Mouse (Mus musculus) heart, adult 9 months (tissue): ENCODE measurements around the gene Lysmd3.
"Not testable (repeated sequence)": the region's sequence is repeated elsewhere in the genome, so short reads cannot be mapped to it uniquely, and the experiment has no call there.

Experiments
- DNase-seq, 2 experiments: peaks; one replicate each; pipeline ENCODE4 v3.0.0; 2022; ENCODE audit warnings: low spot score in 2 of 2

The Lysmd3 gene

DNA sequence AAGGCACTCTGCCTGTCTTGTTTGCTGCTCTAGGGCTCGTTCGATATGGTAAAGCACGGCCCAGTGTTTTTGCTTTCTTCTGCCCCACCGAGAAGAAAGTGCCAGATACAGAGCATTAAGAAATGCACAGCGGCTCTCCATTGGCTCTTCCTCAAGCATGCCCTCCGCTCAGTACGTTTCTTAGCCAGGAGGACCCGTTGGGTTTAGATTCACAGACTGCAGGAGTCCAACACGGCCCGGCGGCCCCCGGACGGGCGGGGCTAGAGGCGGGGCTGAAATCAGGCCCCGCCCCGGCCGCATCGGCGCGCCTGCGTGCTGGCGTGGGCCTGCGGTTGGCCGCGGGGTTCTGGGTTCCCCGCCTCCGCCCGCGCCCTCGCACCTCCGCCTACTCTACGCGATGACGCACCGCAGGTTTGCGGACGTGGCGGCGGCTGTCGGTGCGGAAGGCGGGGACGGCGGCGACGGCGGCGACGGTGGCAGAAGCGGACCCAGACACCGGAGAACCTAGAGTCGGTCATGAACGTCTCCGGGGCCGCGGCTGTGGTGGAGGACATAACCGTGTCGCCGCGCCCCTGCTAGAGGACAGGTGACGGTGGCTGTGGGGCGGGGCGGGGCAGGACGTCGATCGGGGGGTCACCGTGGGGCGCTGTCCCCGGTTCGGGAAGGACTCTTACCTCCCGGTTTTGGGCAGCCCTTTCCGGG, at the start of gene Lysmd3:
Gene Lysmd3, plus strand, starts transcription at position 313 of the 702 bp plus-strand sequence.
- DNase-seq: peak; percentile 89 to 92

DNA sequence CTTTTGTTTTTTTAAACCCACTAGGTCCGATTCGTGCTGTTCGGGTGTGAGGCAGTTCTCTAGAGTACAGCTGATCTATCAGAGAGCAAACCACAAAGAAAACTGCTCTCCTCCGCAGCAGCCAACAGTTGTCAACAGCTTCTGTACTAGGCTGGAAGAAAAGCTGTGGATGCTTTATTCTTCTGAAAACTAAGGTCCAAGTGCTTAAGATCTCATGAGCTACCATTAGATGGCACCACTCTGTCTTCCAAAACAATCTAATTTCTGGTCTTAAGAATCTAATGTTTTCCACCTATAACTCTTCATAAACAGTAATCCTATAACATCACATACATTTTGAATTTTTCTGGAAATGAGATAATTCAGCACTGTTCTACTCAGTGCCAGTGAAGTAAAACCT, 47.1 kb upstream of the Lysmd3 start:
- no peak for DNase-seq

DNA sequence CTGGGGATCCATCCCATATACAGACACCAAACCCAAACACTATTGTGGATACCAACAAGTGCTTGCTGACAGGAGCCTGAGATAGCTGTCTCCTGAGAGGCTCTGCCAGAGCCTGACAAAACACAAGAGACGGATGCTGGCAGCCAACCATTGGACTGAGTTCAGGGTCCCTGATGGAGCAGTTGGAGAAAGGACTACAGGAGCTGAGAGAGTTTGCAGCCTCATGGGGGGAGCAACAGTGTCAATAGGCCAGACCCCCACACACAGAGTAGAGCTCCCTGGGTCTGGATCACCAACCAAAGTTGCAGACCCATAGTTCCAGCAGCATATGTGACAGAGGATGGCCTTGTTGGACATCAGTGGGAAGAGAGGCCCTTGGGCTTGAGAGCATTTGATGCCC, 29.6 kb upstream of the Lysmd3 start:
- not testable (repeated sequence) for DNase-seq

DNA sequence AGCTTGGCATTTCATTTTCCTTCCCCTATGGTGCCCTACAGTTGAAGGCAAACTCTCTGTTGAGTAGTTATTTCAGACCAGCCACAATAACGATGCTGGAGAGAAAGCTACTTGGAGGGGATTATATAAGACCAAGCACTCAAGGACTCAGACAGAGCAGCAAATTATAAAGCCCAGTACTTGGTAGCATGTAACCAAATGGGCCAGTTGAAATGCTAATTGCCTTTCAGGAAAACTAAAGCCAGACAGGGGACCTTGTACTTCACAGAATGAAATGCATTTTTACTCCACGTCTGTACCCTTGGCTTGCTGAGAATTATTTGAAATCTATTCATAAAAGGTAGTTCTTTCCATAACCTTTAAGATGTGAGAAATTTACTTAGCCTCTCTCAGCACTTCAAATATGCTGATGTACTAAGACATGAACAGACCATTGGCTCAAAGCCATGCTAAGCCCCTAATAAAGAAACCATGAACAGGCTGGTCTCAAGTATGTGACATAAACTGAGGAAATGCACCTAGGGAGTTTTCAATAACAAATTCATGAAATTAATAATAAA, 28.8 kb upstream of the Lysmd3 start:
- DNase-seq: no peak

DNA sequence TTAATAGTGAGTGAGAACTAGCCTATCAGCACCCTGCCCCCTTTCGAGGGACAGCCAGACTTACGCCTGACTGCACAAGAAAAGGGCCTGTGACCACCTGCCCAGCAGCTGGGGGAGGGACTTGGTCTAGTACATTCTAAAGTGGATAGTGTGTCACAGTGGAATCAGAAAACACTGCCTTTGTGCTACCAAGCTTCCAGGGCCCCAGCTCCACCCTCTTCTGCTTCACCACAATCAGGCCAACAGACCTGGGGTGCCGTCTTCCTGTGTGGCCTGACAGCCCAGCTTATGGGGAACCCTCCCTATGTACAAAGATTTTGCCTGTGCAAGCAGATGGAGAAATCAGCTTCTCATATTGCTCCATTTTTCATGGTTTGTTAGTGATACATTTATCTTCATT, 28.1 kb upstream of the Lysmd3 start:
- DNase-seq: no peak

DNA sequence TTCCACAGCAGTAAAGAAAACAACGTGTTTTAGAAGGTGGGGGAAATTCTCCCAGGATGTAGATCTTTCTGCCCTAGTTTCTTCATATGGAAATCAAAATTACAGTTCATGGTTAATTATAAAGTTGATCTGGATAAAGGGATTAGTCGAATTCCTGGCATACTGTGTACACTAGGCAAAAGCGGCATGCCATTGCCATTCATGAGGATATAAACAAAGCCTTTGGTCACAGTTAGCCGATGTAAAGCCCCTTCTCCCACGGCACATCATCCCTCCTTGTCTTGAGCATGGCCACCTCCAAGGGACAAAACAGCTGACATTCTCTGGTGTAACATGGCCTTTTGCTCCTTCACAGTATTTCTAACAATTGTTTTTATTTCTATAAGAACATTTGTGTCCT, 26.9 kb upstream of the Lysmd3 start:
- no peak for DNase-seq

DNA sequence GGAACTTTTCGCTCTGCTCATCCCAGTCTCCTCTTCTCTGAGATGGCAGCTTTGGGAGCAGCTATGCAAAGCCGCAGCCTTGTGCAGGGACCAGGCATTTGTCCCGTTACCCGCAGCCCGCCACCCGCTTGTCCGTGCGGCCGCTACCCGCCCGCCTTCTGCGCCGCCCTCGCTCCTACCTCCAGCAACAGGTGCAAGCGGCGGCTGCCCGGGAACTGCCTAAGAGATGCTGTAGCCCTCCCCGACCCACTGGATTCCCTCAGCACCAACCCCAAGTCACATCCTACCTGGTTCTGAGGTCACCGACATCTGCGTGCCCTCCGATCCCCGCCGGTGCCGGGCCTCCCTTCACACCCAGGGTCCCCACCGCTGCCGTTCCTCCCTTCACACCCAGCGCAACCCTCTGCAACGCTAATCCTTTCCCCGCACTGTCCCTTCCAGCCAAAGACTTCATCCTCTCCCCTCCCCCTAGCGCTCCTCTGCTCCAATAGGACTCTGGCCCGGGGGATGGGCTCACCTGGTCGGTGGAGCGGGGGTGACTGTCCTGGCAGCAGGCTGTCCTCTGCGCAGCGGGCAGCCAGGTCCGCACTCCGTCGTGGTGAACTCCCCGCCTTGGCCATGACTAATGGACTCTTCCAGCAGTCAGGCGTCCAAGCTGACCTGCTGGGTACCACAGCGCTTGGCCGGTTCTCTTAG, 24.6 kb upstream of the Lysmd3 start, which contains the start of gene Adgrv1:
Gene Adgrv1, minus strand, starts transcription at position 435 of the 696 bp plus-strand sequence.
- DNase-seq: peak; percentile 11 to 26

DNA sequence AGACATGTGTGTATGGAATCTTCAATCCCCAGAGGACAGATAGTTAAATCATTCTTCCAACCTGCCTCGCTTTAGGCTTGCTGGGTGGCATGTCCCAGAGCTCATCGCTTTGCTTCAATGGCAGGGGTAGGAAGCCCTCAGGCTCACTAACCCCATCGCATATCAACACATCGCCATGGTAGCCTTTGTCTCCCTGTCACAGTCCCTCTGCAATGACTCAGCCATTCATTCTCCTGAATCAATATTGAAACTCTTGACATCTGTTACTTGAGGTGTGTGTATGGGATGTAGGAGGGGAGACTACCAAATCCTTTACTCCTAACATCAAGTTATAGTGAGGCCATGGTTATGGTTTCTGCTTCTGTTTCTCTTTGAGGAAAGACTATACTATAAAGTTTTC, 17.8 kb upstream of the Lysmd3 start:
- no peak for DNase-seq

DNA sequence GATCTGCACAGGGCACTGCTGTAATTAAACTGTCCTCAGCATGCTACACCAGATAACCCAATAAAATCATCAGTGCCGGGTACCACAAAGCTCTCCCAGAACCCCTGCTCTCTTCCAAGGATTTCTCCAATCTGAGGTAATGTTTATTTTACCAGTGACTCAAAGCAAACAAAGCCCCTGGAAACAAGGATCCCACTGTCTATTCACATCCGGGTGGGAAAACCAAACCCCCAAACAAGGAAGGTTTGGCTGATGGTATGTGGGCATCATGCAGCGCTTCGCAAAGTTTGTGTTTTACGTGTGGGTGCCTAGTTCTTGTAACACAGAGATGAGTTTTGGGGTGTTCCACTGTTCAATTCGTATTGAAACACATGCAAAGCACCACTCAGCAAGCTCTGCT, 16.6 kb upstream of the Lysmd3 start:
- DNase-seq: no peak

DNA sequence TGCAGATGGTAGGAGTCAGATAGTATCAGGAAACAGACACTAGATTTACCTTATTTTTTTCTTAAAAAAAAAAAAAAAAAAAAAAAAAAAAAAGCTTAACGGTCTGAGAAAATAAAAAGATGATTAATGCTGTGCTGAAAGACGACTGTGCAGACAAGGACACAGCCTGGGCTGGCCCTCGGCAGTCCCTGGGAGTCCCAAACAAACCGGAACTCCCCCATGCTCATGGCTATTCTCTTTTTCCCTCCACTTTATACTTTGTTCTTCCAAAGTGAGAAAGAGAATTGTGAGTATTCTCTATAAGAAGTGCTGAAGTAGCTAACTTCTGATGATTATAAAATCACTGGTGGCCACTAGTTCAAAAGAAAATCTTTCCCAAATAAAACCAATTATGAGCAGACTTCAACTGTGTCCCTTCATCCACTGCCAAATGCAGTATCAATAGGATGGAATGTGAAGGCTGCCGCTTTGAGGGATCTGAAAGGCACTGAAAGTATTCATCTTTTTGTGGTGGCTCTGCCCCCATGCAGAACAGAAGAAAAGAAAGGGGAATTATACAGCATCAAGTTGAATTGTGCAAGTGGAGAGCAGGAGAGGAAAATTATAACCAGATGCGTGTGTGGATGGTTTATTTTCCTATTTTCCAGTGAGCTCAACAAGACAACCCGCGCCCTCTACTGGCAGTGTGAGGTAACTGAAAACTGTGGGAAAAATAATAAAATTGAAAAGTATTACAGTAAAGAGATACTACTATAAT, 16.0 kb upstream of the Lysmd3 start:
- DNase-seq: no peak

DNA sequence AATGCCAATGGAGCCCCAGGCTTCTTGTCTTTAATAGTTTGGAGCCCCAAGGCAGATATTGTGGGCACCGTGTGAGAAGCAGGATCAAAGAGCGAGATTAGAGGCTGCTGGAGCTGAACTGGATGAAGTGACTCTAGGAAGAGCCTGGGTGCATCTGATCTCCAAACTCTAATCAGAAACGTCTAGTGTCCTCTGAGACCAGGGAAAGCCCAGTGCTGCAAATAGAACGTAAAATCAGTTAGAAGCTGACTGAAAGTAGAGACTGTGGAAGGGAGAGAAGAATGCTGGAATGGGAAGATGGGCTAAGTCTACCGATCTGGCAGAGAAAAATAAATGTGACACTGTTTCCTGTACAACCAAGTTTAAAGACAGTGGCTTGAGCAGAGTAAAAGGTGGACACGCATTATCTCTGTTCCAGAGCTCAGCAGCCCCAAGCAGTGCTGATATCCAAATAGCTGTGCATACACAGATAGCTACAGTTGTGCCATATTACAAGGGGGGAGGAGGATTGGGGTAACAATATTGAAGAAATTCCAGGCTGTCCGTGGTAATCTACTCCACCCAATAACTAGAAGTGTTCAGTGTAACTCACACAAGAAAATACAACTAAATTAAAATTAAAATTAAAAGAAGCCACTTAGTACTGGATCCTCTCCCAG, 14.8 kb upstream of the Lysmd3 start:
- DNase-seq: no peak

DNA sequence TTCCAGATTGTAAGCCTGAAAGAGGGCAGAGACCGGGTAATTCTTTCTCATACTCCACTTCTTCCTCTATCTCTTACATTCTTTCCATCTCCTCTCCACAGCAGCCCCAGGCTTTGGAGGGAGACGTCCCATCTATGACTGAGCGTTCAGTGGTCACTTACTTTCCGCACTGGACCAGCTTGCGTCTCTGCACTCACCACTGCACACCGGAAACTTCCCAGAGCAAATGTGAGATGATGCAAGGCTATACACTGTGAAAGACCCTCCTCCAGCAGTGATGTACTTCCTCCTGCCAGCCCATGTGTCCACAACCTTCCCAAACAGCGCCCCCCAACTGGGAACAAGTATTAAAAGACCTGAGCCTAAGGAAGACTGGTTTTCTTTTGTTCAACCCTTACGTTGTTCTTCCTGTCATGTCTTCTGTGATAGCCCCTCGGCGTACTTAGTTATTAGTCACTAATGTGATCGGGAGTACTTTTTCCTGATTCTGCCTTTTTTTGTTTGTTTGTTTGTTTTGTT, 13.4 kb upstream of the Lysmd3 start:
- DNase-seq: no peak

DNA sequence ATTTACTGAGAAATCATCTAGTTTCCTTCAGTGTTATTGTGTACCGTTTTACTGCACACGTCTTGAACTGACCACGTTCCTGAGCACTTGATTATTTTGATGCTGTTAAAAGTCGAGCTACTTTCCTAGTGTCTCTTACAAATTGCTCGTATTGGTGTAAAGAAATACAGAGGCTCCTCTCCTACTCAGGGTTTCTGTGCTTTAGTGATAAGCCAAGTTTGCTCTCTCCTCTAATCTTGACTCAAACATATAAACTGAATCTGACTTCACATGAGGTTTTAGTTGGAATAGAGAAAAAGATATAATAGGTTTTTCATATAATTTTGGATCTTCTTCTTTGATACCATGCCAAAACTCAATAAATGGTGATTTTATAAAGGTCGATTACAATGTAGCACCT, 11.1 kb upstream of the Lysmd3 start:
- no peak for DNase-seq

DNA sequence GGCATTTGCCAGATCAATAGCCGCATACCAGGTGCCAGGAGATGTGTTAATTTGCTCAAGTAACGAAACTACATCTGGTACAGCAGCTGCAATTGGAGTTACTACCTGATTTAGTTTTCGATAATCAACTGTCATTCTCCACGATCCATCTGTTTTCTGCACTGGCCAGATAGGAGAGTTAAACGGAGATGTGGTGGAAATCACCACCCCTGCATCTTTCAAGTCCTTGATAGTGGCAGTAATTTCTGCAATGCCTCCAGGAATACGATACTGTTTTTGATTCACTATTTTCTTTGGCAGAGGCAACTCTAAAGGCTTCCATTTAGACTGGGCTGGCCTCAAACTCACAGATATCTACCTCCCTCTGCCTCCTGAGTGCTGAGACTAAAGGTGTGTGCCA, 7.1 kb upstream of the Lysmd3 start:
- not testable (repeated sequence) for DNase-seq

DNA sequence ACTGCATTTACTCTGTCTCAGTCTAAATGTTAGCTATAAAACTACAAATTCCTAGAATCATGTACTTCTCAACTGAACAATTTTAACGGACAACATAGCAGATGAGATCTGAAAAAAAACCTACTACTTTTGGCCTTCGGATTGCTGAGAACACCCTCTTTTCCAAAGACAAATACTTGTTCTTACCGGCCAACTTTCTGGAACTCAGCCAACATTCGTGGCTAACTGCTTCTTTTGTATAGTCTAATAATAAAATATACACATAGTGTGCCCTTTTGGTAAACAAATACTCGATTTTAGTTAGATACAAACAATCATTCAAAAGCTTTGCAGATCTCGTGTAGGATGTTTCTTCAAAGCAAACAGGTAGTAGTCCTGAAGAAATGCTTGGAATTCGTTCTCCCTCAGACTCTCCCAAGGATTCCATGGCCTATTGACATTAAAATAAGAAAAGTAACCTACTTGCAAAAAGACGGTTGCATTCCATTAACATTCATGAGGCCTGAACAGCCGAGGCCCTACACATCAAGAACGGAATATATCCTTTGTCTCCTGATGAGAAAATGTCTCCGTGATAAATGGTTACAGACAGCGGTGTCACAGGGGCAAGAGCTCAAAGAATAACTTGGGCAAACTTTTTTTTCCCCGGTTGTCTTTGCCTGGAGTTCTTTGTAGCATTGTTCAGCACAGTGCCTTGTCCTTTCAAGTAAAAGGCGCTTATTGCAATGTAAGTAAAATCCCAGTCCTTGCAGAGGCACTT, 1.2 kb upstream of the Lysmd3 start:
- no peak for DNase-seq

DNA sequence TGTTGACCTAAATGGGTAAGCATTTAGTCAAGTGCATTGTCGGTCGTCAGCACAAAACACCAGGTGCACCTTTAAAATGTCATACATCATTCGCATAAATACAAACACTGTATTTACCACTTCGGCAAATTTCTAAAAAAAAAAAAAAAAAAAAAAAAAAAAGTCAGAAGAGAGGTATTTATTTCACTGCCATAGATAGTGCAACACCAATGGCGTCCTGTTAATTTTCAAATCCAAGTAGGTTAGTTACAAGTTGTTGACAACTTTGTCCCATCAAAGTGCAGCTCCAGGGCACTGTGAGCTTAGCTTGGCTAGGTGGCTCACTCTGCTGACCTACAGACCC, 484 bp upstream of the Lysmd3 start:
- DNase-seq: no peak

DNA sequence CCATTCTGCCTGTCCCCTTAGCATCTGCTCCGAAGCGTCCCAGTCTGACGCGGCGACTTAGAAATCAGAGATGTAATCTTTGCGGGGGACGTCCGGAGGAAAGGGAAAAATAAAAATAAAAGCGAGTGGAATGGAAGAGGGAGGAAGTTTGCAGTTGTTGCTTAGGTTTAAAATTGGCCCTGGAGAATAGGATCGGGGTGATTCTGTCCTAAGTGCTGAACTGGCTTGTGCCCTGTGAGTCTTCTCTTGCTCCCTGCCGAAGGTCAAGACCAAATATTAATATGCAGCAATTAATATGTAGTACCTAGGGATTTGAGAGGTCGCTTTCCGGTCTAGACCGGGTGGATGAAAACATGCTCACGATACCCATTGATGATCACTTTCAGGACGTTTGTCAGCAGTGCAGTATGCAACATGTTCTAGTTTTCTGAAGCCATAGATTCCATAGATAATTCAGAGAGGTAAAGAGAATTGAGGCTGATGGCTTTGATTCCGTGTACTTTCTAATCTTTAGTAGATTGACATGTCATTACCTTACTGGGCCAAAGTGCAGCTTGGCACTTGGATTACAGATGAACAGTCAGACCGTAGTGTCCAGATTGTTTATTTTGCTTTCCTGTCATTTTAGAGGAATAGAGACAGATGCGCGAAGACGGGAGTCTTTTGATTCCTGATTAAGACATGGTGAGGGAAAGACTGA, 740 bp downstream of the Lysmd3 start:
- DNase-seq: peak in 1 of 2 experiments; percentile 11

DNA sequence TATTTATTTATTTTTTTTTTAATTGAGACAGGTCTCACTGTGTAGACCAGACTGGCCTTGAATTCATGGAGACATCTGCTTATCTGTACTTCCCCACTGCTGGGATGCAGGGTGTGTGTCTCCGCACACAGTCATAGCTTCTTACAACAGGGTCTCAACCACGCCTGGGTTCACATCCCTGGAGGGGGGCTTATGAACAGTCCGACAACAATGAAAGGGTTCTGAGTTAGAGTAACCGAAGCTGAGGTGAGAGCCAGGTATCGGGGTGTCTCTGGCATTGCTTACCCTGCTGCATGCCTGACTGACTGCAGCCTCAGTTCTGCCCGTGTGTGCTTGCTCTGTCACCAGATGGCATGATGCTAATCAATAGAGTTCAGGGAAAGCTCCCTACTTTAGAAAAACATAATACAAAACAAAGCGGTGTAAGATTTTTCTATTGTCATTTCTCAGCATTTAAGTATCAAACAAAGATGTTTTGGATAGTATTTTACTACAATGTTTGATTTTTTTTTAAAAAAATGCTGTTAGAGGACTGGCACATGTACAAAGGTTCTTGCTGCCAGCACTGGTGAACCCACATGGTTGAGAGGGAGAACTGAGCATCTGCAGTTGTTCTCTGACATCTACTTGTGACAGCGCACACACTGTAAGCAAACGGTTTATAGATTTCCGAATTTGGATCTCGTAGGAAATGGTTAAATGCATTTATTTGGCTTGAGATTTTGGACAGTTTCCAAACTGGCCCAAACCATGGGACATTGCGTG, 6.3 kb downstream of the Lysmd3 start:
- no peak for DNase-seq

DNA sequence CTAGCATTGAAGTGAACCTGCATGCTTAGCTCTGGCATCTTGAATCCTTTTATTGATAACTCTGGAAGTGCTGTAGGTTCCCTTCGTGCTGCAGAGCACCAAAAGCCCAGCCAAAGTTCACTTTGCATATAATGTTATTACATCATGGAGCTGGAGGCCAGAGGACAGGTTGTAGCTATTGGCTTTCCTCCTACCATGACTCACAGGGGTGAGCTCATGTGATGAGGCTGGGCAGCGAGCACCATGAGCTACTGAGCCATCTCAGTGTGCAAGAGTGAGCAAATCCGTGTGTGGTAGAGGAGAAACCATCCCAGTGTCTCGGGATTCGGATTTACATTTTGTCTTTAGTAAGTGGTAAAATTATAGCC, 6.9 kb downstream of the Lysmd3 start:
- no peak for DNase-seq

DNA sequence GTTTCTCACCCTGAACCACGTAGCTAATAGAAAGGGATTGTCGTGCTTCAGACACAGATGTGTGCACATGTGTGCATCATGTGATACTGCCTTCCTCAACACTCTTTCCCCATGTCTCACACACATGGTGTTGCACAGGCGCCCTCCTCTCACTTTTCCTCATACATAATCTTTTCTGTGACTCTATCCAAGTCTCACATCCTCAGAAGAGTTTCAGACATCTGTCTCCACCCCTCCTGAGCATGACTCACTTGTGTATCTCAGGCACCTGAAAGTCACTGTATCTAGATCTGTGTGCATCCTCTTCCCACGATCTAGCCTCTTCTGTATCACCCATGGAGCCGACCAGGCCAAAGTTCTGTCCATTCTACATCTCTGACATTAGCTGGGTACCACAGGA, 10.2 kb downstream of the Lysmd3 start:
- no peak for DNase-seq
